ENCODE assay signal across 9 mouse cellular contexts in genomic region chr2:167060761-167061160, GRCm38 (mm10). TPM values are rescaled to one million over a fixed set of nuclear protein-coding genes. Genes with fewer than 3 reads are reported as not detected.
DNase-seq lines count a peak whose midpoint lies in the region; ATAC-seq and TF ChIP-seq lines count a peak whose summit lies in the region.
"Had no signal": no experiment of that assay in that cellular context is flagged by ENCODE, and none has a peak within 500 bp of the region (broad histone marks: within the 10 kb centered on the region; RNA-seq: fewer than 3 reads in every experiment).

No protein-coding gene starts in this region.

- no peak for TF ChIP-seq EP300 in lung, postnatal 0 days (IDR thresholded peaks at IDR 0.05)

- peaks cover 81% of the 10 kb centered on the region for H3K36me3 ChIP-seq in erythroblast, embryonic 14.5 days (ENCODE audit: control insufficient read depth)
- H3K36me3 ChIP-seq in lung, postnatal 0 days (ENCODE audit: insufficient read depth, low read length), result peaks cover 20% of the 10 kb centered on the region
- peaks cover 15% of the 10 kb centered on the region; the same call in 1 of the 2 replicates for H3K36me3 ChIP-seq in intestine, embryonic 15.5 days
- peaks cover 38% of the 10 kb centered on the region for H3K36me3 ChIP-seq in small intestine, adult 2 months (ENCODE audit: control insufficient read depth, insufficient read depth, low read length)

- TF ChIP-seq CTCF in lung, postnatal 0 days (IDR thresholded peaks at IDR 0.05), result no peak
- no peak for TF ChIP-seq CTCF in small intestine, adult 2 months (IDR thresholded peaks at IDR 0.05; ENCODE audit: extremely low read depth, insufficient read length, insufficient replicate concordance, low read depth, low read length)

- H3K27ac ChIP-seq in lung, postnatal 0 days (ENCODE audit: low read length), result peak overlapping the region; percentile 44
- peak overlapping the region; percentile 70 for H3K27ac ChIP-seq in intestine, embryonic 15.5 days
- H3K27ac ChIP-seq in small intestine, adult 2 months (ENCODE audit: insufficient read depth, low read depth, low read length), result peak overlapping the region; percentile 89
- H3K27ac ChIP-seq: limb, embryonic 15.5 days had no signal

- H3K4me1 ChIP-seq in erythroblast, embryonic 14.5 days (ENCODE audit: control insufficient read depth), result peaks cover 63% of the 10 kb centered on the region
- H3K4me1 ChIP-seq in lung, postnatal 0 days (ENCODE audit: insufficient read depth, low read depth, low read length), result peaks cover 18% of the 10 kb centered on the region
- H3K4me1 ChIP-seq in intestine, embryonic 15.5 days (replicated peaks), result peaks cover 30% of the 10 kb centered on the region
- H3K4me1 ChIP-seq in small intestine, adult 2 months (ENCODE audit: control insufficient read depth, insufficient read depth, insufficient read length, low read length), result peaks cover 18% of the 10 kb centered on the region

- no peaks in the 10 kb centered on the region for H3K9me3 ChIP-seq in erythroblast, embryonic 14.5 days (ENCODE audit: control insufficient read depth, low read length)
- no peaks in the 10 kb centered on the region for H3K9me3 ChIP-seq in lung, postnatal 0 days (ENCODE audit: low read length)
- H3K9me3 ChIP-seq in intestine, embryonic 15.5 days, result no peaks in the 10 kb centered on the region
- H3K9me3 ChIP-seq: limb, embryonic 15.5 days had no signal

- DNase-seq in lung, postnatal 0 days (ENCODE audit: low spot score), result no peak
- DNase-seq in lung, adult 18-20 months, result no peak
- no peak for DNase-seq in cerebellum, postnatal 25 days
- DNase-seq in cerebellum, adult 9-11 months, result no peak

- H3K4me2 ChIP-seq in lung, postnatal 0 days (replicated peaks; ENCODE audit: low read depth, low read length), result peak overlapping the region; percentile 14; the same call in 1 of the 2 replicates
- peak overlapping the region; percentile 75 for H3K4me2 ChIP-seq in intestine, embryonic 15.5 days (replicated peaks)

- TF ChIP-seq POLR2A in small intestine, adult 2 months (IDR thresholded peaks at IDR 0.05; ENCODE audit: low read depth, low read length), result no peak

- H3K27me3 ChIP-seq in erythroblast, embryonic 14.5 days (ENCODE audit: control insufficient read depth), result no peaks in the 10 kb centered on the region
- H3K27me3 ChIP-seq in lung, postnatal 0 days (replicated peaks; ENCODE audit: insufficient read depth, low read length), result no peaks in the 10 kb centered on the region
- no peaks in the 10 kb centered on the region for H3K27me3 ChIP-seq in intestine, embryonic 15.5 days (replicated peaks)
- H3K27me3 ChIP-seq in small intestine, adult 2 months (ENCODE audit: control insufficient read depth, insufficient read depth, low read length), result no peaks in the 10 kb centered on the region
- H3K27me3 ChIP-seq: limb, embryonic 15.5 days had no signal

- H3K9ac ChIP-seq in lung, postnatal 0 days (replicated peaks; ENCODE audit: low read depth), result 0 out of 2 replicates have a peak overlapping the region, but pooled peaks have one; percentile 23
- H3K9ac ChIP-seq in intestine, embryonic 15.5 days, result 0 out of 2 replicates have a peak overlapping the region, but pooled peaks have one; percentile 30

- no peak for ATAC-seq in erythroblast, adult 5-6 weeks (replicated peaks; ENCODE audit: low FRiP score, poor library complexity, severe bottlenecking)
- ATAC-seq in lung, postnatal 0 days, result no peak
- ATAC-seq in intestine, embryonic 15.5 days, result no peak

- peak overlapping the region; percentile 88 for H3K4me3 ChIP-seq in erythroblast, embryonic 14.5 days (replicated peaks)
- 0 out of 2 replicates have a peak overlapping the region, but pooled peaks have one; percentile 83 for H3K4me3 ChIP-seq in lung, postnatal 0 days (ENCODE audit: low read depth, low read length)
- 0 out of 2 replicates have a peak overlapping the region, but pooled peaks have one; percentile 18 for H3K4me3 ChIP-seq in intestine, embryonic 15.5 days (replicated peaks)
- peak overlapping the region; percentile 67 for H3K4me3 ChIP-seq in small intestine, adult 2 months (ENCODE audit: low read depth, low read length)

RNA-seq across cellular contexts. Expression of gene Znfx1, which starts 2.1 kb away (rescaled TPM):
- 1.1 and 1.5 TPM in 2 replicates for polyA plus RNA-seq in erythroblast, embryonic 14.5 days (2012)
- 28.6 and 31.9 TPM in 2 replicates for total RNA-seq in erythroblast, adult 5-6 weeks (2015; ENCODE audit: low replicate concordance)
- 40.6 and 42.5 TPM in 2 replicates for total RNA-seq in erythroblast, adult 5-6 weeks (2017; ENCODE audit: low replicate concordance)
- polyA plus RNA-seq in lung, postnatal 0 days (2015; fragmentation: Nextera tagmentation; extraction: Ambion mirVana), result 9.8 and 9.9 TPM in 2 replicates
- 7.7 and 7.8 TPM in 2 replicates for polyA plus RNA-seq in intestine, embryonic 15.5 days (2015; fragmentation: Nextera tagmentation; extraction: Ambion mirVana)
- polyA plus RNA-seq in small intestine, adult 2 months (2012; rRNA removed), result 21.0 and 56.0 TPM in 2 replicates

RNA-seq across cellular contexts. Expression of gene Ddx27, which starts 45.8 kb away (rescaled TPM):
- 7.1 and 7.5 TPM in 2 replicates for polyA plus RNA-seq in erythroblast, embryonic 14.5 days (2012)
- total RNA-seq in erythroblast, adult 5-6 weeks (2015; ENCODE audit: low replicate concordance), result 14.2 and 21.5 TPM in 2 replicates
- total RNA-seq in erythroblast, adult 5-6 weeks (2017; ENCODE audit: low replicate concordance), result 21.6 and 32.3 TPM in 2 replicates
- polyA plus RNA-seq in lung, postnatal 0 days (2015; fragmentation: Nextera tagmentation; extraction: Ambion mirVana), result 21.8 and 21.9 TPM in 2 replicates
- 45.9 and 47.7 TPM in 2 replicates for polyA plus RNA-seq in intestine, embryonic 15.5 days (2015; fragmentation: Nextera tagmentation; extraction: Ambion mirVana)
- polyA plus RNA-seq in small intestine, adult 2 months (2012; rRNA removed), result 6.4 and 14.7 TPM in 2 replicates

Comparison
In these comparisons a context has a peak if more than half of its experiments do, and no peak if none do; other contexts are left out.
1. H3K4me3 ChIP-seq: peak in every context shown above with its lines; median percentile 88 in erythroblast, embryonic 14.5 days; 83 in lung, postnatal 0 days; 67 in small intestine, adult 2 months; 18 in intestine, embryonic 15.5 days.